Mouse (Mus musculus) layer of hippocampus, adult 11-12 months (tissue): ENCODE measurements at regions not wholly inside any gene's neighbourhood (a gene's known extent, or its start where the extent isn't known, plus 50 kb on each side); places are given as distances from the start of the nearest gene placed in this dataset.

Source experiments
- DNase-seq: peaks from one replicate; pipeline ENCODE4 v3.0.0; 2022; ENCODE audit warnings: low spot score

DNA sequence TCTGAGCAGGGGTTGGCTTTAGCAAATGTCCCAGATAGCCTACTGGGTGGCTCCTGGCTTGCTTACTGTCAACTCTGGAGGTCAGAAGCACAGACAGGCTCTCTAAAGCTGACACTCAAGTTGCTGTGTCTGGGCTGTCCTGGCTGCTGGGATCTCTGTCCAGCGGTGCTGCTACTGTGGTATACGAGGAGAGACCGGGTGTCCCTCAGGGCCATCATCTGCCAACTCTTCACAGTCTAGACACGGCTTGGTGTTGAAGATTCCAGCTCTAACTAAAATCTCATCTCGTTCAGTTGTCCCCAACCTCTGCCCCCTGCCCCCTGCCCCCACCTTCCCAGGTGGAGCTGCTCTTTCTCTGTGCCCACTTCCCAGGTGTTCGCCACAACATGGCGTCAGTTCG is 577.1 kb upstream of the Gm19410 start:
- no peak for DNase-seq

DNA sequence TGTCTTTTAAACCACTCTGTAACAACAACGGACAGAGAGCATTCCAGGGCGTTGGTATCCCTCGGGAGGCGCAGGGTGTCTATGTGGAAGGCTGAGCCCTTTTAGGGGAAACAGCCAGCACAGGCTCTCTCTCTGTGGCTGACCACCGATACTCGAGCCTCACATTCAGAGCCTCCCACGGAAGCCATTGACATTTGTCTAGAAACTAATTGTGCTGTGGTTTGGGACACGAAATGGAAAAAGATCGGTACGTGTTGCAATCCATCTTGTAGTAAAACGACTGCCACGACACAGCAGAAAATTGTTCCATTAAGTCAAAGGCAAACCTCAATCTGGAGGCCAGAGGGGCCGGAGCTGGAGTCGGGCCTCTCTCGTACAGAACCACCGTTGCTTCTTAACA is 575.9 kb upstream of the Gm19410 start:
- no peak for DNase-seq

DNA sequence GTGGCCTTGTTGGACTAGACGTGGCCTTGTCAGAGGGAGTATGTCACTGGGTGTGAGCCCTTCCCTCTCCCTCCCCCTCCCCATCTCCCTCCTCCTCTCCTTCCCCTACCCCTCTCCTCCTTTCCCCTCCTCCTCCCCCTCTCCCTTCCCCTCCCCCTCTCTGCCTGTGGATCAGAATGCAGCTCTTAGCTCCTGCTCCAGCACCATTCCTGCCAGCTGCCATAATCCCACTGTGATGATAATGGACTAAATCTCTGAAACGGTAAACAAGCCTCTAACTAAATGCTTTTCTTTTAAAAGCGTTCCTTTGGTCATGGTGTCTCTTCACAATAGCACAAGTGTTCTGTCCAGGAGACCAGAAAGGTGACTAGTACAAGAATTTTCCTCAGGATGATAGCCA is 573.1 kb upstream of the Gm19410 start:
- DNase-seq: no peak

DNA sequence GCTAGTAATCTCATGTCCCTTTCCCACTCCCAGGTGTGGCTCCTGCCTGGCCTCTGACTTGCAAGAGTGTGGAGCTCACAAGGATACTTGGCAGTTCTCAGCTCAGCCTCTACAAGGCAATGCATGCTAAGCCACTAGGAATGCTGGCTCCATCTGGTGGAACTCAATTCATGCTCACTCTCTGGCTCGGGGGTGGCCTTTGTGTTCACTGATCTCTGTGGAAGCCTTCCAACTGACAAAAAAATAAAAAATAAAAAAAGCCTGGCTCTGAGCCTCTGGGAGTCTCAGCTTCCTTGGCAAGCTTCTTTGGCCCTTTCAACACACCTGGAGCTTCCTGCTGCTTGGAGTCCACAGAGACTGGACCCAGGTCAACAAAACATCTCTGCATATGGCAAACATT is 571.8 kb upstream of the Gm19410 start:
- DNase-seq: peak; percentile 36

DNA sequence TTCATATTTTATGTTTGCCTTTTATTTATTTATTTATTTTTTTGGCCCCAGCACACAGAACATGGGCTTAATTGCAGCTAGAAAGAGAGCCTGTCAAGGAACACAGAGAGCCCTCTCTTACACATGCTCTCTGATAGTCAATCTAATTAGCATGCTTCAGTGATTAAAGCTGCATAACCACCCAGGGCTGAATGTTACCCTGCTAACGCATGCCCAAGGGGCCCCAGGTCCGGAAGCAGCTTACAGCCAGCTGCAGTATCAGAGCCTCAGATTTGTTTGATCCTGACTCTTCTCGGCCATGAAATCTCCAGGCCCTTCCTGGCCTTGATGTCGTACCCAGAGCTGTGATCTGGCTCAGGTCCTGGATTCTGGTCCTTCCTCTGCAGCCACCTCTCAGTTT is 569.4 kb upstream of the Gm19410 start:
- DNase-seq: no peak

DNA sequence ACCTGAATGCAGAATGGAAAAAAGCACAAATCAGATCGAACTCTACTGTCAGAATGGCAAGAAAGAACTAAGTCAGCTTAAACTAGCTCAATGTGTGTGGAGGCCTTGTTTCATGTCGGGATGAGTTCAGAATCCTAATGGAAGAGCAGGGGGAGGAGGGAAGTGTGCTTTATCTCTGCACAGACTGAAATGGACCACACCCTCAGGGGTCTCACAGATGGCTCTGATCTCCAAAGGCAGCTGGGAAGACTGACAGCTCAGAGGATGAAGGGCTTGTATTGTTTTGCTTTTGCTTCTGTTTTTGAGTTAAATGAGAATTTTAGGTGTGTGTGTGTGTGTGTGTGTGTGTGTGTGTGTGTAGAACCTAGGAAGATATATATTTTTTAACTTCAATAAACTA is 566.8 kb upstream of the Gm19410 start:
- DNase-seq: no peak

DNA sequence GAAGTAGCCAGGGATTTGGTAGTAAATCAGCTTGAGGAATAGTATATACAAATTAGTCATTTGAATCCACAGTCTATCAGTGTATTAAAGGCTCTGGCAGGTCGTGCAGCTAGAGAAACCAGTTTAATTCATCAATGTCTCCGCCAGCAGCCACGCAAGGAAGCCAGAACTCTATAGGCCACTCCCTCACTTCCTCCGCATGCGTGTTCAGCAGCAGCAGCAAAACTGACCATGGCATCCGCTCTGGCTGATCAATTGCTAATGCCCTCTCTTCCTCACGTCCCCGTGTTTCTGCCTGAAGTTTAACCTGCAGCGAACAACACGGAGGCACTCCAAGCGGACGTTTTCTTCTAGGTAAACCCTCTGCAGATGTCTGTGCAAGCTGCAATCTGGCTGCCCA is 564.2 kb upstream of the Gm19410 start:
- DNase-seq: no peak

DNA sequence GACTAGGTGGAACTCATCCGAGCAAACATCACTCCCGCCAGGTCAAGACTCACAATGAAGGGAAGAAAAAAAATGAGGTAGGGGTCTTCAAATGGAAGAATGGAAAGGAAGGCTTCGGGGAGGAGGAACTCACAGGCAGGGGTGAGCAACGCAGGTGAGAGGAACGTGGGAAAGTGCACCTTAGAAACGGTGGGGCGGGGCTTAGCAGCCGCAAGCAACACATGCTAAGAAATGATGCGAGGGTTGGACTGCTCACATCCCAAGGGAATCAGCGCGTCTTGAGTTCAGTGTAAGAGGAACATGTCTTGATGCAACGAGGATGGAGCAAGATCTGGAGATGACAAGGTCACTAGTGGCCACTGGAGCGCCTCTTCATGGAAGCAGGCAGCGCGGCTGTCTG is 560.6 kb upstream of the Gm19410 start:
- DNase-seq: no peak

DNA sequence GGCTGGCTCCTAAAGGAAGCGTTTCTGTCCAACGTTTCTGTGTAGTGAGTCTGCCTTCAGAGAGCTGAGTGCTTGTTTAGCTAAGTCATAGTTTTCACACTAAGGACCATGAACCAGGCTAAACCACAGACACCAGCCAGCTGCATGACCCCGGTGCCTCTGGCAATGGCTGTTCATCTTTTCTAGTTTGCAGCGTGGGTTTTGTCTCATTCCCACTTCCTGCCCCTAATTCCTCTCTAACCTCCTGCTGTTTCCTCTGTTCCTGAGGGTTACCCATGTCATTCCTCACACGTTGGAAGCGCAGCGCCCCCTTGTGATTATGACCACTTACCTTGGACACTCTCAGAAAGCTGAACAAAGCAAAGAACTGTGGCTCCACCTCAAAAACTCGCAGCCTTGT is 560.1 kb upstream of the Gm19410 start:
- peak; percentile 54 for DNase-seq

DNA sequence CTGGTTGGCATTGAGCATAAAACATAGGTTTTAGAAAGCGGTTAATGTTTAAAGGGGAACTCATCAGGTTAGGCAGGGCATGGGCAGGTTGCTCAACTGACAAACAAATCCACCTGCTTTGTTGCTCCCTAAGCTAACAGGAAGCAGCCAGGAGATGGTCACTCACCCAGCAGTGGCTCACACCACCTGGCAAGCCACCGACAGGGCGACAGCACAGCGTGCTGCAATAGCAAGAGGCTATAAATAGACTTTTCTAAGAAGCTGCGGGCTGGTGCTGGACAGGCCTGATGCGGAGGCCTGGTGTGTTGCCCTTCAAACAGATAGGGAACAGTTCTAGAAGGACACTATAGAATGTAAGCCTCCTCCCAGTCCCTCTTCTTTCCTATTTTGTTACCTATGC is 559.3 kb upstream of the Gm19410 start:
- DNase-seq: no peak

DNA sequence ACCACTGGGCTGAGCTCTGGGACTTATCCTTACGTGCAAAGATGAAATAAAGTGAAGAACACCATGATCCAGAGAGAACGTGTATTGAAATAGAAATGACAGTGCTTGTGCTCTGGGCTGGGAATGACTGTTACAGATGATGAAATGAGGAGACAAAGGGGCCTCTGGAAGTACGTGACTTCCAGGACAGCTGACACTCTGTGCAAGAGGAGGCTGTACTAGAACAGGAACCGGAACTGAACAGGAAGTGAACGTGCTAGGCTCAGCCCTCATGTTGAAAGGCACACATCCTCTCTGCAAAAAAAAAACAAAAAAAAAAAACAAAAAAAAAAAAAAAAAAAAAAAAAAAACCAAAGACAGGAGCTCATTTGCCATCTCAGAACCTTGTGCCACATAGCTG is 557.2 kb upstream of the Gm19410 start:
- no peak for DNase-seq

DNA sequence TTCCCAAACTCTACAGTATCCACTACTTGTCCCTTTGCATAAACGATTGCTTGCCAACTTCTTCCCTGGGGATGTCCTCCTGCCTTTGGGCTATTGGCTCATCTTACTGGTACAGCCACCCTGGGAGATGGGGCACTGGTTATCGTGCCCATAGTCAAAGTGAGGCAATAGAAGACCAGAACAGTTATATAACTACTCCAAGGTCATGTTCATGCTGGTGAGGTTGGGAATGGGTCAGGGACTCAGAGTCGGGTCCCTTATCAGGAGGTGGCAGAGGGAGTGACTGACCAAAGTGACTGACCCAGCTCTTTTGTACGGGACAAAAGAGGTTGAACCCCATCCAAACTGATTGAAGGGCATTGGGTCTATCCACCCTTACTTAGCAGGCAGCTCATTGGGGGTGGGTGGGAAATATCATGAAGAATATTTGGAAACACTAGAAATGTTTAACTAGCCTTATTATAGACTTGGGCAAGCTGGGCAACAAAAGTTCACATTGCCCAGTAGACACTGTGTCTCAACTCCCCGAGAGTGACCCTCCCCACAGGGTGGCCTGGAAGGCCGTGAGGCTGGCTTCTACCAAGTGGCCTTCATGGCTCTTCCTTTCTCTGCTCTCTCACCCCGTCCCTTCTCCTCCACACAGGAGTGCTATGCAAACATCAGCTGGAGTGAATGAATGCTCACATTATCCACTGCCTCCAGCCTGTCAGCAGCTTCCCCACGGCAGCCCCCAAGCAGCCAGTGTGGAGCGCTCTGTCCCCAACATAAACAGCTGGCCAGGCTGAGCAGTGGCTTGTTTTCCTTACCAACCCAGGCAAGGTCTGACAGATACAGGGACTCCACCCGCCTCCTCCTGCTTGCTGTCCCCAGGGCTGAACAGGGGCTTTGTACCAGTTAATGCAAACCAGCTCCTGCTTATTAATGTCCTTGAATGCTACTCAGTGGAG is 553.8 kb upstream of the Gm19410 start:
- no peak for DNase-seq

DNA sequence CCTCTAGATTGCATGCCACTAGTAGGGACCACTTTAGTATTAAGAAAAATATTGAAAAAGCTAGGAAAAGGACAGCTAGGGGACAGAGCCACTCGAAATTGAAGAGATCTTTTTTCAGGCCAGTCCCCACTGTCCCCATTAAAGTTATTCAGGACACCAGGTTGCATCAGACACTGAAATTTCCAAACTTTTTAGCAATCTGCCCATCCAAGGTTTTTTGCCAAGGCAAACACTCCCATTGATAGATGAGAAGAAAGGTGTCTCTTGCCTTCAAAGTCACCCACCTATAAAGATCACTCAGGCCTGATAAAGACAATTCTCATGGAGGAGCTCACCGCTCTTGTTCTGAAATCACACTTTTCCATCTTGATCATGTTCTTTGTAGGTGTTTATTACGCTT is 552.1 kb upstream of the Gm19410 start:
- no peak for DNase-seq

DNA sequence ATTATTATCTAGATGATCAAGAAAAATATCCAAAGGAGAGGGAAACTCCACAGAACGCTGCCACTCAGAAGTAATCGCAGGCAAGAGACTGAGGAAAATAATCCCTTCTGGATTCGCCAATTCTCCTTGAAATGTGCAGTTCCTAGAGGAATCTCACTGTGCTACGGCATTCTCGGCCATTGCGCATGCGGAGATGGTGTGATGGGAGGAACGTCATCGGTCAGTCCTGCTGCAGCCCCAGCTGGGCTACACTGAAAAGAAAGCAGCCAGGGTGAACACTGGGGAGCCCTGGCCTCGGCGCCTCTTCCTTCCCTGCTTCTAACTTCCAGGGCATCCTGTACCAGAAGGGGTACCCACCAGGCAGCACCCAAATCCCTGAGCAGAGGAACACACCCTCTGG is 548.0 kb upstream of the Gm19410 start:
- no peak for DNase-seq

DNA sequence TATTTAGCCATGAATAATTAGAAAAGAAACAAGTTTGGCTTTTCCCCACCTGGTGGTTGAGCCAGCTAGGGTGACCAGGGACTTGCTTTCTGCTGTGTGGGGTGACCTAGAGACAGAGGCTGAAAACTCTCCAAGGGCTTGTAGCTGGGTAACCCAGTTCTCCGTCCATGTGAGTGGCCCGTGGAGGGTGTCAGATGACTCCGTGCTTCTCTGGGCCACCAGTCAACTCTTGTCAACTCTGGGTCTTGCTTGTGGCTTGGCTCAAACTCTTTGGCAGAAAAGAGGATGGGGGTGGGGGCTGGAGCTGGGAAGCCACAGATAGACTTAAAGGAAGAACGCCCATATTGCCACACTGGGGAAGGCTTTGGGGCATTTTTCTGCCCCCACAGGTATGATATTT is 547.3 kb upstream of the Gm19410 start:
- DNase-seq: no peak

DNA sequence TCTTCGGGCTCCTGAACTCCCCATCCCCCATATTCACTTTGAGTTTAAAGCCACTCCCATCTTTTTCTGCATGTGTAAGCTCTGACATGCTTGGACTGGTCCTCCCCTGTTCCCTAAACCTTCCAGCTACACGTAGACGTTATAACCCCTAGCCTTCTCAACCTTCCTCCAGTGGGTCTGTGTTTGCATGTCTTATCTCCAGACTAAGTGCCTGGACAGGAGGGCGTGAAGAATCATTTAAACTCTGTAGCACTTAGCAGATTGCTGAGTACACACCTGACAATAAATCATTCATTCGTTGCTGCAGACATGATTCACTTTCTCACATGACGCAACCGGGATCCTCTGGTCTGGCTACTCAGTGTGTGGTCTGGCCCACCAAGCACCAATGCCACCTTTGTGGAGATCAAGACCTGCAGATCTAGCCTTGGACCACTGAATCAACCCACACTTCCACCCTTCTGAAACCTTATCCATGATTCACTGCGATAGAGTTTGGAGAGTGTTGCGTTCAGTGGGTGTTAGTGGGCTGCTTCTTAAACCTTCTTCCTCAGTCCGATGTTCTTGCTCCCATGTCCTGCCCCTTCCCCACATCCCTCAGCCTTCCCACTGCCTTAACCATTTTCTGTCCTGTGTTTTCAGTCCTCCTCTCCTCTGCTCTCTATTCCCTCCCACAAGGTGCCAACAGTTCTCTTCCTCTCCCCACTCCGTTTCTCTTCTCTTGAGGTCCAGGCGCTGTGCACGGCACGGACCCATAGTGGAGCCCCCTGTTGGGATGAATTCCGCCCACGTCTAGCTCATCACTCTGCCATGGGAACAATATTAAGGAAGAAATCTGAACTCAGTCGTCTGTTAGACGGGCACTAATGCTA is 541.3 kb upstream of the Gm19410 start:
- no peak for DNase-seq

DNA sequence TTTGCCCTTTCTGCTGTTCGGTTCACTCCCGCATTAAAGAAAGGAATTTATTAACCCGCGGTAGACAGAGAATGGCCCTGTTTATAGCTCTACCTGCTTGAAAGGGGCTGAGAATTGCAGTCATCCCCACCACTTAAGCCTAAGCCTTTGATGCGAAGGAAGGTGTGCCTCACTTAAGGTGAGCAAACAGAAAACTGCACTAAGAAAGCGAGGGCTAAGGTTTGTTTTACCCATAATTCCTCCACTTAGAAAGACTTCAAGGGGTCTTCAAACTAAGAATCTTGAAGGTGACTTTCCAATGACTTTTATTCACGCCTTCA is 540.7 kb upstream of the Gm19410 start:
- no peak for DNase-seq

DNA sequence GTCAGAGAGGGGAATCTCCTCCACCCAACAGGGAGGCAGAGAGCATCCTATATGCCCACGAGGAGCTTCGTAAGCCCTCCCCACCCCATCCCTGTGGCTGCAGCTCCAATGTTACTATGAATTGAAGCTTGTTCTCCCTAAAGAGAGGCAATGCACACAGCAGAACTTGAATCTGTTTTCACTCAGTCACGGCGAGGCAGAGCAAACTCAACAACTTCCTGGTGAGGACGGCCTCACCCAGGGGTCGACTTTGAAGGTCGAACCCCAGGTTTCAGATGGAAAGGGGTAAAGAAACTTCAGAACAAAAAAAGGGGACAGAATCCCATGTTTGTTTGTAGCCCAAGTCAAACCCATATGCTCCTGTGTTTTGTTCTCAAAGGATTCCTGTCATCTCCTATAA is 538.5 kb upstream of the Gm19410 start:
- no peak for DNase-seq

DNA sequence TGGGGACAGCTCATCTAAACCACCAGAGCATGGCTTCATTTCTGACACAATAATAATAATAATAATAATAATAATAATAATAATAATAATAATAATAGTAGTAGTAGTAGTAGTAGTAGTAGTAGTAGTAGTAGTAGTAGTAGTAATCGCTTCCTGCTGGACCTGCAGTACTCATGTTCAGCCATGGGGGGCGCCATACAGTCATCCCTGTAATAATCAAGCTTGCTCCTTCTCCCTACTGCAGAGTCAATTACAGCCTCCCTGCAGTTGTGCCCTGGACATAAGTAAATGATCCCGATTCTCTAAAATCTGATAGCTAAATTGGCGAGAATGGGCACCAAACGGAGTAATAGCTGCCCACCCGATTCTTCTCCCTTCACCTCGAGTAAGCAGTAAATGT is 537.1 kb upstream of the Gm19410 start:
- DNase-seq: no peak

DNA sequence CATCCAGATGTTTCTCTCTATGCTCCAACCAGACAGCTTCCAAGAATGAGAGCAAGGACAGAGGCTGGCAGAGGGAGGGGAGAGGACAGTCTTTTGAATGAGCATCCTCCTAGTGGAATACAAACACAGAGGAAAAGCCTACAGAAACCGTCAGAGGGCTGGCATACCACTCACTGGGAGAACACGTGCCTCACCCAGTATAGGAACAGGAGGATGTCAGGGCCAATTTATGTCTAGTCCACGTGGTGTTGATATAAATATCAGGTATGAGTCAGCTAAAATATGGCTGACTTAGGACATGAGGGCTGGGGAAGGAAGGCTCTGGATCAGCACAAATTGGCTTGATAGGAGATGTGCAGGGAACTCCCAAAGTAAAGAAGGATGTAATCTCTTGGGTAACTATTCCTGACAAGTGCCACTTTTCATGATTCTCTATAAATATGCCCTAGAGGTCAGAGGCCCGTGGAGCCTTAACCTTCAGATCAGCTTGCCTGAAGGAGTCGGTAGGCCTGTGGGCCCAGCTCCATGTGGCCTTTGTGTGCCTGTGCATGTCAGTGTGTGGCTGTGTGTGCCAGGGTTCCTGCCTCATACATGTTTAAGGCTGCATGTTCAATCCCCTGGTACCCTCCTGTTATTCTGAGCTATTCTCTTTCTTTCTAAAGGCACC is 531.9 kb upstream of the Gm19410 start:
- no peak for DNase-seq

DNA sequence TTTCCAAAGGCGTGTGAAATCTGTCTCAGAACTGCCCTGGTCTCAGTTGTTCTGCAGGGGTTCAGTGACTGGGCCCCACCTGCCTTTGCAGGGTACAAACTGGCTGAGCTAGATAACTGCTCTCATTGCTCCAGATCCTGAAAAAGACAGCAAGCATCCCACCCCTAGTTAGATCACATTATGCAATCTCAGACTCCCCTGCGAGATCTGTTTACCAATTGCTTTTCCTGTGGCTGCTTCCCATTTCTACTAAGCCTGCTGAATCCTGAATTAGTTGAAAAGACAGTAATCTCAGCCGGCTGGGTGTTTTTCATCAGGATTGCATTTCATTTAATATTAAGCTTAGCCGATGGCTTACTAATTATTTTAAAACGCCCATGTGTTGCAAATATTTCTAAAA is 531.2 kb upstream of the Gm19410 start:
- DNase-seq: no peak

DNA sequence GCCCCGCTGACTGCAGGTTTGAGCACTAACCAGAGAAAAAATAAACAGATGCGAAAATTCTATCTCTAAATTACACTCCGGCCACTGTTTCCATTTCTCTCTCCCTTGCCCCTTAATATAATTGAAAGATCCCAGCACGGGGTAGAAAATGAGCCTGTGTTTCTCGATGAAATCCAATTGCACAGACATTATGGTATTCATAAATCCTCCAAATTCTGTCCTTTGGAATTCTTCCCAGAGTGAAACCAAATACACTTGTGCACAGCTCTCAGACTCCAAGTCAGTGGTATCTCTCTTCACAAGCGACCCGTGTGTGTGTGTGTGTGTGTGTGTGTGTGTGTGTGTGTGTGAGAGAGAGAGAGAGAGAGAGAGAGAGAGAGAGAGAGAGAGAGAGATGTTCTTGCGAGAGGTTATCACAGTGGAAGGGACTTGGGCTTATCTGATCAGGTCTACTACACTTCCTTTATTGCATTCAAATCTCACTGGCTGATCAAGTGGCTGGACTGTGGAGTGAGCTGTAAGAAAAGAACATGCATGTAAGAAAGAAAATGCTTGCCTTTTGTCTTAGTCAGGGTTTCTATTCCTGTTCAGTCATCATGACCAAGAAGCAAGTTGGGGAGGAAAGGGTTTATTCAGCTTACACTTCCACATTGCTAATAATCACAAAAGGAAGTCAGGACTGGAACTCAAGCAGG is 529.6 kb upstream of the Gm19410 start:
- no peak for DNase-seq
